Mouse (Mus musculus) retina, embryonic 14.5 days (tissue): ENCODE results near the gene Gm20843.
"Not testable (repeated sequence)": the region's sequence is repeated elsewhere in the genome, so short reads cannot be mapped to it uniquely, and the experiment has no call there.

ENCODE experiments used
- DNase-seq: peaks from one replicate; pipeline ENCODE4 v3.0.0-alpha.2; 2015; ENCODE audit warnings: low spot score

The Gm20843 gene

DNA sequence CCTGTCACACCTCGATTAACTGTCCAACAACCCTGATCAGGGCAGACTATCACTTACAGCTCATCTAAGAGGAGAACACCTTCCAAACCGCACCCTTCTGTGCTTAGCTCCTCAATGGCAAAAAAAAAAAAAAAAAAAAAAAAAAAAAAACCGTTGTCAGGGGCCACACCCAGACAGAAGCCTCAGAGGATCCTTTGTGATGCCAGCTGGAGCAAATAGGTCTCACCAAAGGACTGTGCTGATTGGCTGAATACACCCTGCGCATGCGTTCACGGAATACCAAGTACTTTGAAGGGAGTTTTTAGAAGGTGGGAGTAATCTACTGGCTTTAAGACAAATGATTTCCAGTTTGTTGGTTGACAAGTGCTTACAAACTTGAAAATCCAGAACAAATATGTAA is at the start of gene Gm20843:
TSS of gene Gm20843 (minus strand) at position 101 of the 400 bp plus-strand sequence.
- not testable (repeated sequence) for DNase-seq
